Mouse (Mus musculus): ENCODE measurements around the gene Dgkh.

DNA sequence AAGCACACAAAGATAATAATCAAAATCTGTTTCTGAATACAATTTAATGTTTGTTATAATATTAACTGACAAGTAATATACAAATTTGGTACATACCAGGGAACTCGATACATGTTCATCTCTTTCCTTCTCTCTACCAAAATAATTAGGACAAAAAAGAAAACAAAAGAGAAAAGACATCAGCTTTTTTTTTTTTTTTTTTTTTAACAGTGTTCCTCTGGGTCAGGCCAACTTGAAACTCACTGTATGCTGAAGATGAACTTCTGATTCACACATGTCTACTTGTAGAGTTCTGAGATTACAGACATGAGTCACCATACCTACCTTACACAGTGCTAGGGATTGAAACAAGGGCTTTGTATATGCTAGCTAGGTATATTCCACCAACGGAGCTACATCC, 28.5 kb upstream of the Dgkh start:
- no peak for TF ChIP-seq CTCF (IDR thresholded peaks at IDR 0.05; ENCODE audit: low read depth, low read length)
- TF ChIP-seq POLR2A (IDR thresholded peaks at IDR 0.05; ENCODE audit: extremely low read depth, insufficient read depth, low read length), result no peak
